Mouse (Mus musculus): ENCODE data around the gene Ets1. TPM values are rescaled to one million over a fixed set of nuclear protein-coding genes. Genes with fewer than 3 reads are reported as not detected.

The Ets1 gene
- polyA plus RNA-seq, 1 experiment from 2014 or later, result 0.79 TPM

DNA sequence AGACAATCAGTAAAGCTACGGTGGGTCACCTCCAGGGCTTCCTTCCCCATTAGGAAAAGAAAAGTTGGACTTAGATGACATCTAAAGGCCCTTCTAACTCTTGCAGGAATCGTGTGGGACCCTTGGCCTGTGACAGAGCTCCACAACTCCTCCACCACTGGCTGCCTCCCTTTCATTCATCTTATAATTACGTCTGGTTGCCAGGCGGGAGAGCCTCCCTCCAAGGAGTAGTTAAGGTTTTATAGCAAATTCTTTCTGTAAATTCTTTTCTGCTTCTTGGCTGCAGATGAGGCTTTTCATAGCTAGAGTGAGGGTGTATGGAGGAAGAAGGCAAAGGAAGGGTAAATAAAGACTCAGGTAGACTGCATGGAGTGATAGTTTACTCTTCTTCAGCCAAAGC lies 77.8 kb downstream of the Ets1 start:
- Histone ChIP-seq H3K79me2 (ENCODE audit: inconsistent target) (no peaks in the 10 kb centered on the region), H3K4me3 (ENCODE audit: inconsistent target) (no peak overlapping the region), H3K27ac (no peak overlapping the region), H3K36me3 (ENCODE audit: inconsistent target) (no peaks in the 10 kb centered on the region)
- 85% methylated on average over 4 of the region's 4 CpGs for WGBS (ENCODE audit: missing documents)

DNA sequence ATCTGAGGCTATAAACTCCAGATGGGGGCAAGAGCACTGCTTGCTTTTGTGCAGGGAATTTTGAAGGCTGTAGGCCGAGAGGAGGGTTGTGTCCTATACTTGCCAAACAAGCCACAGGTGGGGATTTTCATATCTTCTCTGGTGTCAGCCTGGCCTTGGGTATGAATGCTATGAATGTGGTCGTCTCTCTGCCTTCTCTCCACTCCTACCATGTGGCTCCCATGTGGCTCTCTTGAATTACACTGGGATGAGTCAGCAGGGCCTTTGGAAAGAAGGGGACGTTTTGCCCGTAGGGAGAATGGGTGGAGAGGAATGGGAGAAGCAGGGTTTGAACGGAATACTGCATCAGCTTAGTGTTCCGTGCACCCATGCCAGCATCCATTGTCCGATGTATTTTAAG lies 78.5 kb downstream of the Ets1 start:
- H3K4me3 ChIP-seq (ENCODE audit: inconsistent target), result no peak overlapping the region
- 97% methylated on average over 7 of the region's 7 CpGs for WGBS (ENCODE audit: missing documents)
- no peak overlapping the region for H3K27ac ChIP-seq
- no peaks in the 10 kb centered on the region for H3K79me2 ChIP-seq (ENCODE audit: inconsistent target)
- H3K36me3 ChIP-seq (ENCODE audit: inconsistent target), result no peaks in the 10 kb centered on the region

DNA sequence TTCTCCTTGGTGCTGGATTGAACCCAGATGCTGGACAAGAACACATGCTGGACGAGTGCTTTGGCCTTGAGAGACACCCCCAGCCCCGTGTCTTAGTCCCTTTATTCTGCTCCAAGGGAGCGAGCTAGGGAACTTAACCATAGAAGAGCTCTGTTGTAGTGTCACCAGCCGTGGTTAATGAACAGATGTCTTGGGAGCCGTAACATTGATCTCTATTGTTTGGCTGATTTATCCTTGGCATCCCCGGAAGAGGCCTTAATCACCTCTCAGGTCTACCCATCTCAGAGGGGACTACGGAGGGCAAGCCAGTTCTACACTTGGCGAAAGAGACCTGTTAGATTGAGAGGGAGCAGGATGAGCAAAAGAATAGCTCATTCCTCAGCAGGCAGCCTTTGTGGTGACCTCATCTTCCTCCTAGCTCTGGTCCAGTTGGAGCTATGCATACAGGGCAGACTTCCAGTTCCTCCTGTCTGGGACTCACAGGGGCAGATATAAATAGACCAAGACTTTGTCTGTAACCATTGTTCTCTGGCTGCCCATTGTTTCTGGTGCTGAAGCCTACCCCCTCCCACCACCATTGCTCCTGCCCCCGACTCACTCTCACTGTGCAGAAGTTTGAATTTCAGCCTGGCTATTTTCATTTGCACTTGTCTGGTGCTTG lies 79.9 kb downstream of the Ets1 start:
- WGBS (ENCODE audit: missing documents), result 77% methylated on average over 9 of the region's 9 CpGs
- Histone ChIP-seq H3K36me3 (ENCODE audit: inconsistent target) (no peaks in the 10 kb centered on the region), H3K4me3 (ENCODE audit: inconsistent target) (no peak overlapping the region), H3K79me2 (ENCODE audit: inconsistent target) (no peaks in the 10 kb centered on the region), H3K27ac (no peak overlapping the region)

DNA sequence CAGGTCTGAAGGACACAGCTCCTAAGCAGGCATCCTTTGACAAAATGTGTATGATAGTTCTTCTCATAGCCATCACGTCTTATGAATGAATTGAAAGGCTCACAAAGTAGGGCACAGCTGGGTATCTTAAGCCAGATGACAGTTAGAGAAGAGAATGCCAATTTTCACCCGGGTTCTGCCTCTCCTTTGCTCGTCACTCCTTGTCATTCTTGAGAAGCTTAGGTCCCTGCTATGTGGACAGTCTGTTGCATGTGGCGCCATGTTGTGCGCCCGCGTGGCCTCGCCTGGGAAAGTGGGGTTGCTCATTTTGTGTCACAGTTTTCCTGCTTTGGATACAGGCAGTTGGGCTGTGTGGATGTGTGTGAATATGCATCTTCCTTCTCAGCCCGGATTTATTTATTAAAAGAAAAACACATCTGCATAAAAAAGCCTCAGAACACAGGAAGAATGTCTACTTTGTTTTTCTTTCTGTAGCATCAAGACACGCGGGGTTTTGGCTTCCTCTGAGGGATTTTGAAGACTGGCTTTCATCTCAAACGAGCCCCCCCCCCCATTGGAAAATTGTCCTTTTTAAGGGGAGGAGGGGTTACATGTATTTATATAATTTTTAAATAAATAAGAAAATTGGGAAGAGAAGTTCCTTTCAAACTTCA lies 81.4 kb downstream of the Ets1 start:
- WGBS (ENCODE audit: missing documents), result 92% methylated on average over 11 of the region's 12 CpGs
- H3K27ac ChIP-seq, result no peak overlapping the region
- no peak overlapping the region for H3K4me3 ChIP-seq (ENCODE audit: inconsistent target)
- no peaks in the 10 kb centered on the region for H3K79me2 ChIP-seq (ENCODE audit: inconsistent target)
- H3K36me3 ChIP-seq (ENCODE audit: inconsistent target), result no peaks in the 10 kb centered on the region

DNA sequence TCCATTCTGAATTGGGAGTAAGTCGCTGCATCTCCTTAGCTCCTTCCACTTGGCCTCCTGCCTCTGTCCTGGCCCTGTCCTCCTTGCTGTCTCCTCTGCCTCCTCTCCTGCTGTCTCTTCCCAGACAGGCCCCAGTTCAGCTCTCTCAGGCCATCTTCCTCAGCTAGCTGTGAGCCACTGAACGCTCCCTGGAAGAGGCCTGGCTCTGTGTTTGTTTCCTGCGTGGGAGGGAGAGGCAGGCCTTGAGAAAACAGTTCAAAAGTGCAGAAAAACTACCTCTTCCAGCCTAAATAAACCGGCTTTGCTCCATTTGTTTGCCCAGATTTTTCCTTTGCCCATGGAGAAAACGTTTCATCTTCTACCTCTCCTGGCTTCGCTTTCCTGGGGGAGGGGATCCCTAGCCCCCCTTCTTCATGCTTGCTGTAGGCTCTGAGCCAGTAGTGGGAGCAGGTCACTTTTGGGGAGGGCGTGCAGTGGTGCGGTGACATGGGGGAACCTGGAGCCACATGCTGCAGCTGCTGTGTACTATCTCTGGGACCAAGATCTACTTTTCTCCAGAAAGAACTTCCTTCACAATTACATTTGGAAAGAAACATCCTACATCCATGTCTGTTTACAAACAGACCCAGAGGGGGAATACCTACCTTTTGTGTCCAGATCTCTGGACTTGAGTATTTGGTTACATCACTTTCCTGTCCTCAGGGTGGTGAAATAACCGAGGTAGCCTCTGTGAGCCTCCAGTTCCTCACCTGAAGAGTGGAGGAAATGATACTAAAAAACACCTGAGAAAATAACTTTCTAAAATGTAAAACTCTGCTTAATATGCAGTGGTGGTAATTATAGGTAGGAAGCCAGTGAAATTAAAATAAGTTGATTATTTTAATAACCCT lies 82.2 kb downstream of the Ets1 start:
- H3K4me3 ChIP-seq (ENCODE audit: inconsistent target), result no peak overlapping the region
- no peaks in the 10 kb centered on the region for H3K36me3 ChIP-seq (ENCODE audit: inconsistent target)
- 80% methylated on average over 9 of the region's 9 CpGs for WGBS (ENCODE audit: missing documents)
- H3K79me2 ChIP-seq (ENCODE audit: inconsistent target), result no peaks in the 10 kb centered on the region
- H3K27ac ChIP-seq, result no peak overlapping the region

DNA sequence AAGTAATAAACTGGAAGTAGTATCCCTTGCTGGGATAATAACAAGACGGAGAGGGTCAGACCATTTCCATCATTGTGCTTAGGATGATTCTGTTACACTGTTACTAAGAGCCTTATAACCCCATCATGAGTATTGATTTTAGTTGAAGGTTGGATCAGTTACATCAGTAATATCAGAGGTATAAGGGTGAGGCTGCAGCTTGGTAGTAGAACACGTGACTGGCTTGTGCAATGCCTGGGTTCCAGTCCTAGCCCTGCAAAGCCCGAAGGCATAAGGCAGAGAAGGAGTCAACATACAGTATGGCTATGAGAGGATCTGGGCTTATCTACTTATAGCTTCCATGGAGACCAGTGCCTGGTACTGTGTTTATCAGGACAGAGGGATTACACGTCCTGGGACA lies 82.8 kb downstream of the Ets1 start:
- H3K4me3 ChIP-seq (ENCODE audit: inconsistent target), result no peak overlapping the region
- H3K27ac ChIP-seq, result no peak overlapping the region
- H3K36me3 ChIP-seq (ENCODE audit: inconsistent target), result no peaks in the 10 kb centered on the region
- WGBS (ENCODE audit: missing documents), result 90% methylated on average over 4 of the region's 4 CpGs
- H3K79me2 ChIP-seq (ENCODE audit: inconsistent target), result no peaks in the 10 kb centered on the region

DNA sequence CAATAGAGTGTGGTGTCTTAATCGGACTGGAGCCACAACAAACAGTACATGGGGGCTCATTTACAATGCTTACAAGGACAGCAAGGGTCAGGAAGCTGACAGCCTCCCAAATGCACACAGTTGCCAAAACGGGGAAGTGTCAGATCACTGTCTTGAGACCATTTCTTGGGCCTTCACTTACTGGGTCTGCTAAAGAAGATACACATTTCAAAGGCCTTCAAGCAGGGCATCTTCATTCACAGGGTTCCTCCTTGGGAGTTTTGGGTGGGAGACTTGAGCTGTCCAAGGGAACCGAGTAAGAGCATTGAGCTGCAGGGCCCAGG lies 83.9 kb downstream of the Ets1 start:
- WGBS (ENCODE audit: missing documents), result 27% methylated on average over 3 of the region's 3 CpGs
- no peaks in the 10 kb centered on the region for H3K79me2 ChIP-seq (ENCODE audit: inconsistent target)
- H3K4me3 ChIP-seq (ENCODE audit: inconsistent target), result no peak overlapping the region
- H3K36me3 ChIP-seq (ENCODE audit: inconsistent target), result no peaks in the 10 kb centered on the region
- no peak overlapping the region for H3K27ac ChIP-seq

DNA sequence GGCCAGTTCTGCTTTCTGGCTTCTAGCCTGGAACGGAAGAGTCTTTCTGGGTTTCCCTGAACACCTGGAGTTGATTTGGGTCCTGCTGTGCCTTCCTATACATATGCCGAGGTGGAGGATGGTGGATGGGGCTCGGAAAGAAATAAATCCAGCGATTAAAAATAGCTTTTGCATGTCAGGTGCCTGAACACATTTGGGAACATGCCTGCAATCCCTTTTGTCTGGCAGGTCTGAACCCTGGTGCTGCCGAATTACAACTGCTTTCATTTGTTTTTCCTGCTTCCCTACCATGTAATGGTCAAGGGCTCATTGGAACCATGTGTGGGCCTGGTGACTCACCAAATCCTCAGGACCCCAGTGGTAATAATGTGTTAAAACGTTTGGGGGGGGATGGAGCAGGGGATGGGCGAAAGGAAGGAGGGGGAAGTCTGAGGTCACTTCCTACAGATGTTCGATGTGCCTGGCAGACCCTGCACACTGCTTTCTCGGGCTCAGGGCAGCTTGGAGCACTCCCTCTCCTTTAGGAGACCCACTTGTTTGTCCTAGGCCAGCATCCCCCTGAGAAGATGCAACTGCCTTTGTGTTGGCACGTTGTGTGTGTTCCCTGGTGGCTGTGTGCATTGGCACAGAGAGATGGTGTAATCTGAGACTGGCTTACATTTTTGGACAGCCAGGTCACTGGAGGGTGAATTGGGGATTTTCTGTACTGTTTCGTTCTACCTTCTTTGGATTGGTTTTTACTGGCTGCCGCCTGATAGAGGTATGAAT lies 84.4 kb downstream of the Ets1 start:
- H3K4me3 ChIP-seq (ENCODE audit: inconsistent target), result no peak overlapping the region
- WGBS (ENCODE audit: missing documents), result 31% methylated on average over 12 of the region's 12 CpGs
- no peaks in the 10 kb centered on the region for H3K79me2 ChIP-seq (ENCODE audit: inconsistent target)
- no peaks in the 10 kb centered on the region for H3K36me3 ChIP-seq (ENCODE audit: inconsistent target)
- H3K27ac ChIP-seq, result no peak overlapping the region

DNA sequence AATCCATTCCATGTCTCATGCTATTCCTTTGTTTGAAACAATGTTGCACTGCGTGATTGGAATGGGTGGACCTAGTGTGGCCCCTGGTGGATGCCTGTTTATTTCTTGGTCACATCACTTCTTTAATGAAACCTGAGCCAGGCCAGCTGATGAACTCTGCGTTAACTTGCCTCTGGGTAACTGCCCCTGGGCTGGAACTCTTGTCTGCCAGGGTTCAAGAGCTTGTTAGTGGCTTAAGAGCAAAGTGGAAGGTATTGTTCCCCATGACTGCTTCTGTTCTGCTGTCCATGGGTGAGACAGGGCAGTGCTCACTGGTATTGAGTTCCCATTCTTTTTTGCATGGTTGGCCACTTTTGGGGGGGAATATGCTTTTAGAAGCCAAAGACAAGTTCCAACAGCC lies 85.1 kb downstream of the Ets1 start:
- H3K36me3 ChIP-seq (ENCODE audit: inconsistent target), result no peaks in the 10 kb centered on the region
- H3K27ac ChIP-seq, result no peak overlapping the region
- no peaks in the 10 kb centered on the region for H3K79me2 ChIP-seq (ENCODE audit: inconsistent target)
- 96% methylated on average over 2 of the region's 2 CpGs for WGBS (ENCODE audit: missing documents)
- H3K4me3 ChIP-seq (ENCODE audit: inconsistent target), result no peak overlapping the region

DNA sequence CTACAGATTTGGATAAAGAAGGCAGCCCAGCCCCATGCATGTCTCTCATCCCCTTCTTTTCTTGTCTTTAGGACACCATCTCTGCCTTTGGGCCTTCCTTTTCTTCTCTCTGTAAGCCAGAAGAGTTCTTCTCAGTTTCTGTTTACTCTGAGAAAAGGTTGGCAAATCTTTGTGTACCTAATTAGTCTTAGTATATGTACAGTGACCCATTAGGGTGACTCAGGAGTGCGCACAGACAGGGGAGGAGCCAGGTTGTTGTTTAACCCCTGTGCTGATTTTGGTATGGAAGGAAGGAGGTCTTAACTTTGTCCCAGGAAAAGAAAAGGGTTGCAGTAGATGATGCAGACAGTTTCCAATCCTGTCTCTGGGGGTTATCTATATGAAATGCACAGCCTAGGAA lies 86.2 kb downstream of the Ets1 start:
- WGBS (ENCODE audit: missing documents), result 86% methylated on average over 1 of the region's 1 CpGs
- H3K79me2 ChIP-seq (ENCODE audit: inconsistent target), result no peaks in the 10 kb centered on the region
- H3K27ac ChIP-seq, result no peak overlapping the region
- H3K36me3 ChIP-seq (ENCODE audit: inconsistent target), result no peaks in the 10 kb centered on the region
- H3K4me3 ChIP-seq (ENCODE audit: inconsistent target), result no peak overlapping the region

DNA sequence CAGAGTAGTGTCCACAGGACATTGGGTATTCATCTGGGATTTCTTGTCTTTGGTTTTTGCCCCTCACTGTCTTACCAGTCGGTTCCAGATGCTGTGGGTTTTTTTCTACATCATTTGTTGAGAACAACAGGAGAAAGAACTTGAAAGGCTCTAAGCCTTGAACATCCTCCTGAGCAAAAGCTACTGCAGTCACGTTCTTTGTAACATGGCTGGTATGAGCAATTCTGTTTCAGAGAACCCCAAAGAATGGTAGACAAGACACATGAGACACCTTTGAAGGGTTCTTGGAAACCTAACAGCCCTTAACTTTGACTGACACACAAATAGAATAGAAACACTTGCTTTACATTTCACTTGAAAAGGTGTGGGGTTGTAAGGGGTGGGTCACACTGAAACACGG lies 86.9 kb downstream of the Ets1 start:
- Histone ChIP-seq H3K4me3 (ENCODE audit: inconsistent target) (no peak overlapping the region), H3K27ac (no peak overlapping the region), H3K36me3 (ENCODE audit: inconsistent target) (no peaks in the 10 kb centered on the region), H3K79me2 (ENCODE audit: inconsistent target) (no peaks in the 10 kb centered on the region)
- WGBS (ENCODE audit: missing documents), result 96% methylated on average over 3 of the region's 3 CpGs

DNA sequence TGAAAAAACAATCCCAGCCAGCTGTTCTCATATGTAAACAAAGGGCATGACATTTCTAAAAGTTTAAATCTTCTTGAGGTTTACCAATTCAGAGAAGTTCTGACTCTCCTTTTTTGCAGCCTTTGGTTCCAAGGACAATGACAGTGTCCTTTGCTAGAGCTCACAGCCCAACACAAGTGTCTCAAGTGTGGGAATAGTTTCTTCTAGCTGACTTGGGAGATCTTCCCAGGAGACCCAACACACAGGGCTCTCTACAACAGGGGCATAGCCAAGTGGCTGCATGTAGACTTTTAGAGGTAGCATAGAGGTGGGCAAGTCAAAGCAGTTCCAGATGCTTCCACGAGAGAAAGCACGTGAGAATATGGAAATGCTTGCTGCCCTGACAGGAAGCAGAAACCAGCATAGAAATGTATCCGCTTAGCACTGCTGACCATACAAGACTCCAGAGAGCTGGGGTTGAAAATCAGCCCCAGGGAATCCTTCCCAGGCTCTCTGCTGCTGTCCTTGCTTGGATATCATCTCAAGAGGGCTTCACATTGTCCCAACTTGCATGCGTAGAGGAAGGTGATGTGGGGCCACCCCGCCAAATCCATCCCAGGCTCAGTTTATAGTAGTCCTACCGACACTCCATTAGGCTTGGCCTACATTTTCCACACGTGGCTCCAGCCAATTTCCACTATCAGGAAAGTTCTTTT lies 88.3 kb downstream of the Ets1 start:
- WGBS (ENCODE audit: missing documents), result 89% methylated on average over 7 of the region's 7 CpGs

DNA sequence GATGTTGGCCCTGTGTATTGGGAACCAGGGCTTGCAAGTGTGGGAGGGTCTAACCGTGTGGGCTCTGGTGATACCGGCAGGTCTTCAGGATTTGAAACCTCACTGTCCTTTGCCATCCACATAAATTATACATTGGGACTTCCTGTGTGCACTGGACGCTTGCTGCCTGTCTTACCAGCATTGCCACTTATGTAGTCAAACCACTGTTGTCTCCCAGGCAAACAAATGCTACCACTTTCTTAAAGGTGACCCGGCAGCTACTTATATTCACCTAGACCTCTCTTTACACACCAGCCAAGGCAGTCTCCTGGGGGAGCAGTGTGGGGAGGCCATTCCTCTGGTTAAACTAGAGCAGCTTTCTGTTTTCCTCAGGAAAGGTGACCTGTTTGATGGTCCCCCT lies 89.9 kb downstream of the Ets1 start:
- Histone ChIP-seq H3K4me3 (ENCODE audit: inconsistent target) (no peak overlapping the region), H3K27ac (no peak overlapping the region), H3K79me2 (ENCODE audit: inconsistent target) (no peaks in the 10 kb centered on the region), H3K36me3 (ENCODE audit: inconsistent target) (no peaks in the 10 kb centered on the region)
- WGBS (ENCODE audit: missing documents), result 96% methylated on average over 4 of the region's 4 CpGs

More for the DNA sequence above, 88.3 kb downstream of the Ets1 start:
- H3K79me2 ChIP-seq (ENCODE audit: inconsistent target), result no peaks in the 10 kb centered on the region
- H3K4me3 ChIP-seq (ENCODE audit: inconsistent target), result no peak overlapping the region
- H3K27ac ChIP-seq, result no peak overlapping the region
- H3K36me3 ChIP-seq (ENCODE audit: inconsistent target), result no peaks in the 10 kb centered on the region

DNA sequence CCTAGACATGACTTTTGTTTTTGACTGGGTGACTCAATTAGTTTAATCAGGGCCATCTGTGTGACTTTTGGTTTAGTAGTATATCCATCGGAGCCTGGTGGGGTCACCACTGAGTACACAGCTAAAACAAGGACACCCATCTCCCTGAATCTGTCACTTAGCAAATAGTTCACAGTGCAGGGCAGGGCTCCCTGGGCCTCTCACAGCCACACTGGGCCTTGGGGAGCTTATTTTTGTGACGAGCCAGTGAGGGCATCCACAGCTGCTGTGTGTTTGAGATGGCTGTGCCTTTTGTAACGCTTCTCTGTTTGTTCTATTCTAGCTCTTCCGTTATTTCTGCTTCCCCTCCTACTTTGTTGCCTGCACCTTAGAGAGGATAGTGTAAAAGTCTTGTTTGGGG lies 90.6 kb downstream of the Ets1 start:
- Histone ChIP-seq H3K79me2 (ENCODE audit: inconsistent target) (no peaks in the 10 kb centered on the region), H3K27ac (no peak overlapping the region), H3K36me3 (ENCODE audit: inconsistent target) (no peaks in the 10 kb centered on the region), H3K4me3 (ENCODE audit: inconsistent target) (no peak overlapping the region)
- 98% methylated on average over 4 of the region's 4 CpGs for WGBS (ENCODE audit: missing documents)
